Mouse (Mus musculus) liver, embryonic 14.5 days (tissue): Measurements from ENCODE around the gene Ank2.

ENCODE experiments used
- CTCF ChIP-seq: IDR thresholded peaks from 2 replicates; pipeline ENCODE4 v1.5.1; 2016; ENCODE audit warnings: antibody characterized with exemption, low read depth, control low read depth
- EP300 ChIP-seq: IDR thresholded peaks from 2 replicates; pipeline ENCODE4 v1.6.1; 2016; ENCODE audit warnings: antibody characterized with exemption, low read depth

- TF ChIP-seq CTCF (no peak), EP300 (no peak)
Observed at GRCm38 (mm10) chr3:127341300-127341699, 157.8 kb downstream of the Ank2 start.
